Mouse (Mus musculus) cerebellum, adult (tissue): ENCODE data around the gene Rem2.

ENCODE experiments used
- ATAC-seq: cut with Nextera tagmentation; 2 replicates; pipeline ENCODE4 v1.9.2; 2017; ENCODE audit warnings: mild to moderate bottlenecking, moderate library complexity, mixed read lengths; ENCODE audit not compliant: insufficient number of reproducible peaks, low FRiP score, low TSS enrichment

The Rem2 gene

GRCm38 (mm10) chr14:54475941-54476844 is at the start of gene Rem2:
Gene Rem2, plus strand, starts transcription at chr14:54476100.
- ATAC-seq, result peak; percentile 86

- ATAC-seq, result peak; percentile 90
Observed at GRCm38 (mm10) chr14:54426689-54427398, 49.1 kb upstream of the Rem2 start, which contains the start of gene Mrpl52. Gene Mrpl52, plus strand, starts transcription at chr14:54426909.

GRCm38 (mm10) chr14:54427696-54428095 is 48.2 kb upstream of the Rem2 start:
- ATAC-seq, result no peak

GRCm38 (mm10) chr14:54428421-54428820 is 47.5 kb upstream of the Rem2 start:
- no peak for ATAC-seq

GRCm38 (mm10) chr14:54429332-54430093 is 46.4 kb upstream of the Rem2 start:
- ATAC-seq, result no peak

GRCm38 (mm10) chr14:54430406-54431145 is 45.3 kb upstream of the Rem2 start:
- no peak for ATAC-seq

GRCm38 (mm10) chr14:54431334-54432077 is 44.4 kb upstream of the Rem2 start, which contains the start of gene Mmp14:
Gene Mmp14, plus strand, starts transcription at chr14:54431612.
- ATAC-seq, result no peak

- no peak for ATAC-seq
Observed at GRCm38 (mm10) chr14:54432078-54432836, 43.6 kb upstream of the Rem2 start.

GRCm38 (mm10) chr14:54432837-54433830 is 42.8 kb upstream of the Rem2 start:
- ATAC-seq, result no peak

- ATAC-seq, result no peak
Observed at GRCm38 (mm10) chr14:54433941-54434531, 41.9 kb upstream of the Rem2 start.

- no peak for ATAC-seq
Observed at GRCm38 (mm10) chr14:54435194-54435918, 40.5 kb upstream of the Rem2 start.

- no peak for ATAC-seq
Observed at GRCm38 (mm10) chr14:54439155-54439554, 36.7 kb upstream of the Rem2 start.

- no peak for ATAC-seq
Observed at GRCm38 (mm10) chr14:54439610-54440009, 36.3 kb upstream of the Rem2 start.

GRCm38 (mm10) chr14:54440538-54440937 is 35.4 kb upstream of the Rem2 start:
- ATAC-seq, result no peak

GRCm38 (mm10) chr14:54441365-54441764 is 34.5 kb upstream of the Rem2 start:
- no peak for ATAC-seq

GRCm38 (mm10) chr14:54442548-54442947 is 33.4 kb upstream of the Rem2 start:
- no peak for ATAC-seq
